Mouse (Mus musculus): ENCODE measurements around the gene Gcn1l1. TPM values are rescaled to one million over a fixed set of nuclear protein-coding genes. Genes with fewer than 3 reads are reported as not detected.

Gene Gcn1l1
- polyA plus RNA-seq, 1 experiment from 2014 or later = 39.6 TPM

DNA sequence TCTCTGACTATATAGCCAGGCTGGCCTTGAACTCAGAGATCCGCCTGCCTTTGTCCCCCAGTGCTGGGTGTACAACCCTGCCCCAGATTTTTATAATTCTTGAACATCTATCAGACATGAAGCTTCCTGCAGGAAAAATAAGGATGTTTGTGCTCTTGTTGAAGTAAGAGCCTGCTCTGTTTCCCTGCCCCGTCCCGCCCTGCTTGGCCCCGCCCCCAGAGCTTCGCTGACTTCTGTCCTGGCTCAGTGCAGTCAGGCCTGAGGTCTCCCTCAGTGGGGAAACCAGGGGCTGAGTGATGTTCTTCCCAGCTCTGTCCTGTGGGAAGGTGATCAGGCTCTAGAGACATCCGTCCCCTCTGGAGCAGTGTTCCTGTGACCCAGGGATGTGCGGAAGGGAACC, 57.6 kb downstream of the Gcn1l1 start:
- DNase-seq (ENCODE audit: low spot score) = no peak
- no peak overlapping the region for H3K9ac ChIP-seq (ENCODE audit: low read length)
- H3K27ac ChIP-seq (replicated peaks; ENCODE audit: low read depth, low read length) = no peak overlapping the region
- H3K27me3 ChIP-seq (ENCODE audit: control insufficient read depth, insufficient read depth, low read length) = no peaks in the 10 kb centered on the region
- WGBS = 90% methylated on average over 7 of the region's 7 CpGs
- no peak overlapping the region for H3K4me2 ChIP-seq (ENCODE audit: low read depth, severe bottlenecking)
- H3K9me3 ChIP-seq (ENCODE audit: control insufficient read depth, low read length) = no peaks in the 10 kb centered on the region
- H3K4me3 ChIP-seq (ENCODE audit: low read depth, low read length) = no peak overlapping the region
- peaks cover 20% of the 10 kb centered on the region for H3K36me3 ChIP-seq (ENCODE audit: control insufficient read depth, insufficient read depth, low read length)
- H3K4me1 ChIP-seq (ENCODE audit: control insufficient read depth, insufficient read depth, low read length) = no peaks in the 10 kb centered on the region
- no peak for ATAC-seq (ENCODE audit: insufficient number of reproducible peaks, low FRiP score, low TSS enrichment, low read depth)

DNA sequence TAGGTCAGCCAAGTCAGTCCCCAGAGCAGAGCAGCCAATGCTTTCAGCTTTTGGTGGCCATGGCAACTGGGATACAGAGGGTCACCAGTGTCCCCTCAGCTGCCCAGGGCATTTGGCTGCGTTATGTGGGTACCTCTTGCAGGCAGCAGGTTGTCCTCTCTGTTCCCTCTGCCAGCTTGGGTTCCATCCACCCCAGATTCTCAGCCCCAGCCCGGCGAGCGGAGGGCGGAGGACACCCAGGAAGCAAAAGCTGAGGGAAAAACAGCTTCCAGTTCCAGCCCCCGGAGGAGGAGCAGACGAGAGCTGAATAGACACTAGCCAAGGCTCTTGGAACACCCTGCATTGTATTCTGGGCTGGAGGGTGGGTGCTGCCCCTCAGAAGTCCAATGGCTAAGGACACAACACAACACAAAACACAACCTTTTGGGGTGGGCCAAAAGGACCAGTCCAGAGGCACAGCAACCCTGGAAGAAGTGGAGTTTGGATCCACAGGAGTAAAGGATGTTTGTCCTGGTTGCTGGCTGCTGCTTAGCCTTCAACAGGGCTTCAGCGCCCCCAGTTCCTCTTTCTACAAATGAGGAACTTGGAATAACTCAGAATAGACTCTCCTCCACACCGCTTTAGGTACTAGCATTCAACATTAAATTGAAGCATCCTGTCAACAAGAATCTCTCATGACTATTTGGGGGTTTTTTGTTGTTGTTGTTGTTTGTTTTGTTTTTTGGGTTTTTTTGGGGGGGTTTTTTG, 58.8 kb downstream of the Gcn1l1 start:
- Histone ChIP-seq H3K27me3 (ENCODE audit: control insufficient read depth, insufficient read depth, low read length) (no peaks in the 10 kb centered on the region), H3K4me2 (ENCODE audit: low read depth, severe bottlenecking) (no peak overlapping the region), H3K4me1 (ENCODE audit: control insufficient read depth, insufficient read depth, low read length) (no peaks in the 10 kb centered on the region), H3K36me3 (ENCODE audit: control insufficient read depth, insufficient read depth, low read length) (peaks cover 14% of the 10 kb centered on the region), H3K4me3 (ENCODE audit: low read depth, low read length) (no peak overlapping the region), H3K9me3 (ENCODE audit: control insufficient read depth, low read length) (no peaks in the 10 kb centered on the region), H3K9ac (ENCODE audit: low read length) (no peak overlapping the region), H3K27ac (replicated peaks; ENCODE audit: low read depth, low read length) (no peak overlapping the region)
- DNase-seq (ENCODE audit: low spot score) (no peak), ATAC-seq (ENCODE audit: insufficient number of reproducible peaks, low FRiP score, low TSS enrichment, low read depth) (no peak)
- WGBS = 86% methylated on average over 9 of the region's 9 CpGs

DNA sequence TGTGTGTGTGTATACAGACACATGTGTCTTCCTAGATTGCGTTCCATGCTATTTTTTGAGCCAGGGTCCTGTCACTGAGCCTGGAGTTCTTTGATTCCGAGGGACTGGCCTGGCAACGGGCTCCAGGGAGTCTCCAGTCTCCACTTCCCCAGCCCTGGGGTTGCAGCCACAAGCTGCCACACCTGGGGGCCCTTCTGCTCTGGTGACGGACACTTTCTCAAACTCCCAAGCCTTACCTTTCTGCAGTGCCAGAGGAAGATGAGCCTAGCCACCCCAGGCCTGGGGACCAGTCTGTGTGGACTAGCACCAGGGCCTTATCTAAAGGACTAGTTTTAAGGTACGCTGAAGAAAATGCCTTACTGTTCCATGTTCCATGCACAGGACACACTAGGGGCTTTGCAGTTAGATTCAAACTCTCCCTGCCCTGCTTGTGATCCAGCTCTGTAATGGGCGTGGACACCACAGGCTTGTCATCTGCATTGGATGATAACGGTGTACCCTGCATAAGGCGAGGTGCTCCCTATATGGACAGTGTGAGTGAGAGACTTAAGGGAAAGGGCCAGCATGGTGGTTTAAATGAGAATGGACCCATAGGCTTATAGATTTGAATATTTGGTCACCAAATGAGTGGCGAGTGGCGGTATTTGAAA, 61.3 kb downstream of the Gcn1l1 start:
- Histone ChIP-seq H3K4me1 (ENCODE audit: control insufficient read depth, insufficient read depth, low read length) (peaks cover 2% of the 10 kb centered on the region; the same call in 1 of the 2 replicates), H3K27me3 (ENCODE audit: control insufficient read depth, insufficient read depth, low read length) (no peaks in the 10 kb centered on the region), H3K9me3 (ENCODE audit: control insufficient read depth, low read length) (no peaks in the 10 kb centered on the region), H3K9ac (ENCODE audit: low read length) (no peak overlapping the region; the same call in 1 of the 2 replicates), H3K36me3 (ENCODE audit: control insufficient read depth, insufficient read depth, low read length) (peaks cover 2% of the 10 kb centered on the region; the same call in 1 of the 2 replicates), H3K27ac (replicated peaks; ENCODE audit: low read depth, low read length) (no peak overlapping the region), H3K4me2 (ENCODE audit: low read depth, severe bottlenecking) (no peak overlapping the region), H3K4me3 (ENCODE audit: low read depth, low read length) (no peak overlapping the region)
- no peak for ATAC-seq (ENCODE audit: insufficient number of reproducible peaks, low FRiP score, low TSS enrichment, low read depth)
- WGBS = 86% methylated on average over 10 of the region's 10 CpGs
- no peak for DNase-seq (ENCODE audit: low spot score)

DNA sequence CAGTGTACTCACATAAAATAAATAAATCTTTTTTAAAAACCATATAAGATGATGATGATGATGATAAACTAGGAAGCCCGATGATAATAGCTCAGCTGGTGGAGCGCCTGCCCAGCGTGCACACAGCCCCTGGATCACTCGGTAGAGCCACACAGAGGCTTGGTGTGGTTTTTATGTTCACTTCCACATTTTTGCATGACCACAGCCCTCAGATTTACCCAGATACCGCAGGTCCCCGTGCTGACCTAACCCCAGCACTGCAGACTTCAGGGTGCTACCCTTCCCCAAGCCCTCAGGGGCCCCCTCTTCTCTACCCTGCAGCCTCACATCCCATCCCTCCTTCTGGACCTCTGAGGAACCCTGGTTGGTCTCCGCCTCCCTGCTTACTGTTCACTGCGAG, 63.0 kb downstream of the Gcn1l1 start:
- Histone ChIP-seq H3K9ac (ENCODE audit: low read length) (no peak overlapping the region), H3K27ac (replicated peaks; ENCODE audit: low read depth, low read length) (no peak overlapping the region), H3K36me3 (ENCODE audit: control insufficient read depth, insufficient read depth, low read length) (no peaks in the 10 kb centered on the region; the same call in 1 of the 2 replicates), H3K4me2 (ENCODE audit: low read depth, severe bottlenecking) (no peak overlapping the region), H3K27me3 (ENCODE audit: control insufficient read depth, insufficient read depth, low read length) (no peaks in the 10 kb centered on the region), H3K9me3 (ENCODE audit: control insufficient read depth, low read length) (no peaks in the 10 kb centered on the region), H3K4me1 (ENCODE audit: control insufficient read depth, insufficient read depth, low read length) (peaks cover 10% of the 10 kb centered on the region), H3K4me3 (ENCODE audit: low read depth, low read length) (no peak overlapping the region)
- 72% methylated on average over 8 of the region's 8 CpGs for WGBS
- ATAC-seq (ENCODE audit: insufficient number of reproducible peaks, low FRiP score, low TSS enrichment, low read depth) (no peak), DNase-seq (ENCODE audit: low spot score) (no peak)

DNA sequence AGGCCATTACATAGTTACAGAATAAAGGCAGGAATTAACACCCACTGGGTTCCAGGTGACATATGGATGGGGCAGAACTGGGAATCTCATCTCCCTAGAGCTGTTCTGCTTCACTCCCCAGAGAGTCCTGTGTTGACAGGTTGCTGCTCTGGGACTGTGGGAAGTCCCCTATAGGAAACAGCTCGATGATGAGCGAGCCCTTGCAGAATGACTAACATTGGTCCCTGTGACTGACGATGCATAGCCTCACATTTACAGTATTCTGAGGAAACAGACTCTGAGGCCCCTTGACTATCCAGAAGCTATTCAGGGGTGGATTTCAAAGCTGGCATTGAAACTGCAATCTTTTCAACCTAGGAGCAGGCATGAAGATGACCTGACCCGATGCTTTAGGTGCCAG, 64.6 kb downstream of the Gcn1l1 start:
- H3K9me3 ChIP-seq (ENCODE audit: control insufficient read depth, low read length) = no peaks in the 10 kb centered on the region
- H3K27ac ChIP-seq (replicated peaks; ENCODE audit: low read depth, low read length) = no peak overlapping the region
- H3K27me3 ChIP-seq (ENCODE audit: control insufficient read depth, insufficient read depth, low read length) = no peaks in the 10 kb centered on the region
- WGBS = 86% methylated on average over 4 of the region's 4 CpGs
- no peak overlapping the region for H3K4me2 ChIP-seq (ENCODE audit: low read depth, severe bottlenecking)
- no peaks in the 10 kb centered on the region; the same call in 1 of the 2 replicates for H3K36me3 ChIP-seq (ENCODE audit: control insufficient read depth, insufficient read depth, low read length)
- DNase-seq (ENCODE audit: low spot score) (no peak), ATAC-seq (ENCODE audit: insufficient number of reproducible peaks, low FRiP score, low TSS enrichment, low read depth) (no peak)
- H3K9ac ChIP-seq (ENCODE audit: low read length) = no peak overlapping the region
- no peak overlapping the region for H3K4me3 ChIP-seq (ENCODE audit: low read depth, low read length)
- peaks cover 12% of the 10 kb centered on the region for H3K4me1 ChIP-seq (ENCODE audit: control insufficient read depth, insufficient read depth, low read length)

DNA sequence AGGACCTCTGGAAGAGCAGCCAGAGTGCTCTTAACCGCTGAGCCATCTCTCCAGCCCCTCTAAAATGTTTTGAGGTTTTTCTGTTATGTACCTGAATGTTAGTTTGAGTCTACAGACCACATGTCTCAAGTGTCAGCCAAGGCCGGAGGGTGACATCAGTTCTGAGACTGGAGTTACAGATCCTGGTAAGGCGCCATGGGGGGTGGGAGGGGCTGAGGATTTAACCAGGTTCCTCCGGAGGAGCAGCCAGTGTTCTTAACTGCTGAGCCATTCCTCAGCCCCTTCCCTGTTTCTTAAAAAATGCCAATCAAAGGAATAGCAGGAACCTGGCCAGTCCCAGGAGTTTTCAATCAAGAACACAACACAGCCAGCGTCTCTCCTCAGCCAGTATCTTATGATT, 65.2 kb downstream of the Gcn1l1 start:
- Histone ChIP-seq H3K4me3 (ENCODE audit: low read depth, low read length) (no peak overlapping the region), H3K27ac (replicated peaks; ENCODE audit: low read depth, low read length) (no peak overlapping the region), H3K27me3 (ENCODE audit: control insufficient read depth, insufficient read depth, low read length) (no peaks in the 10 kb centered on the region), H3K9me3 (ENCODE audit: control insufficient read depth, low read length) (no peaks in the 10 kb centered on the region), H3K9ac (ENCODE audit: low read length) (no peak overlapping the region), H3K4me1 (ENCODE audit: control insufficient read depth, insufficient read depth, low read length) (peaks cover 12% of the 10 kb centered on the region), H3K4me2 (ENCODE audit: low read depth, severe bottlenecking) (no peak overlapping the region), H3K36me3 (ENCODE audit: control insufficient read depth, insufficient read depth, low read length) (no peaks in the 10 kb centered on the region; the same call in none of the 2 replicates)
- no peak for DNase-seq (ENCODE audit: low spot score)
- 43% methylated on average over 5 of the region's 5 CpGs for WGBS
- no peak for ATAC-seq (ENCODE audit: insufficient number of reproducible peaks, low FRiP score, low TSS enrichment, low read depth)

DNA sequence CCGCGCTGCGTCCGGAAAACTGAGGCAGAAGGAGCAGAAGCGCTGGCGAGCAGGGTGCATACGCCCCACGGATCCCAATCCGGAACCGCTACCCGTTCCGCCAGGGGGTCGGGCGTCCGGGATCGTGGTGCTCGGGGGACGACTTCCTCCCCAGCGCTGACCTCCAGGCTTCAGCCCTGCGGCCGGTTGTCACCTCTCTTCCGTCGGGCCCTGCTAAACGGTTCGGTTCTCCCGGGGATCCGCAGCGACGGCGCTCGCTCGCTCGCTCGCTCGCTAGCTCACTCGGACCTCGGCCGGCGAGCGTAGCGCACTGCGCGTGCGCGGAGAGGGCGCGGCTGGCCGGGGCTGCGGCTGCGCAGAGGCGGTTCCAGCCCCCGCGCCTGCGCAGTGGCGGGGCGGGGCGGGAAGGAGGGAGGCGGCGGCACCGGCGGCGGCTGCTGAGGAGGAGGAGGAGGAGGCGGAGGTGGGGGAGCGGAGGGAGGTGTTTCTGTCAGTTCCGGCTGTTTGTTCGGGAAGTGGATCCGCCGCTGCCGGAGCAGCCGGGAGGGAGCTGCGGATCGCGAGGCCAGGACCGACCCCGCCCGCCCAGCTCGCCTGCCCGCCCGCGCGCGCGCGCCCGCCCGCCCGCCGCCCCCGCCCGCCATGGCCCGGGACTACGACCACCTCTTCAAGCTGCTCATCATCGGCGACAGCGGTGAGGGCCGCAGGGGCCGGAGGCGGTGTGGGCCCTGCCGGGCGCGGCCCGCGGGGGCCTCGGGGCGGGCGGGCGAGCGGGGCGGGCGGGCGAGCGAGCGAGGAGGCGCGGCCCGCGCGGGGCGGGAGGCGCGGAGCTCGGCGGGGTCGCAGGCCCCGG, 66.7 kb downstream of the Gcn1l1 start, which contains the start of gene Rab35:
TSS of gene Rab35 (plus strand) at position 404 of the 853 bp plus-strand sequence.
- H3K4me3 ChIP-seq (ENCODE audit: low read depth, low read length) = peak within 1 kb of the TSS; percentile 64
- under 1% methylated on average over 61 of the region's 125 CpGs for WGBS
- peaks cover 12% of the 10 kb centered on the region for H3K4me1 ChIP-seq (ENCODE audit: control insufficient read depth, insufficient read depth, low read length)
- no peaks in the 10 kb centered on the region for H3K27me3 ChIP-seq (ENCODE audit: control insufficient read depth, insufficient read depth, low read length)
- peak; percentile 93 for DNase-seq (ENCODE audit: low spot score)
- peak within 1 kb of the TSS; percentile 87 for H3K9ac ChIP-seq (ENCODE audit: low read length)
- no peaks in the 10 kb centered on the region for H3K9me3 ChIP-seq (ENCODE audit: control insufficient read depth, low read length)
- H3K27ac ChIP-seq (replicated peaks; ENCODE audit: low read depth, low read length) = peak within 1 kb of the TSS; percentile 72
- H3K4me2 ChIP-seq (ENCODE audit: low read depth, severe bottlenecking) = peak within 1 kb of the TSS; percentile 76
- peak; percentile 88 for ATAC-seq (ENCODE audit: insufficient number of reproducible peaks, low FRiP score, low TSS enrichment, low read depth)
- no peaks in the 10 kb centered on the region; the same call in none of the 2 replicates for H3K36me3 ChIP-seq (ENCODE audit: control insufficient read depth, insufficient read depth, low read length)

DNA sequence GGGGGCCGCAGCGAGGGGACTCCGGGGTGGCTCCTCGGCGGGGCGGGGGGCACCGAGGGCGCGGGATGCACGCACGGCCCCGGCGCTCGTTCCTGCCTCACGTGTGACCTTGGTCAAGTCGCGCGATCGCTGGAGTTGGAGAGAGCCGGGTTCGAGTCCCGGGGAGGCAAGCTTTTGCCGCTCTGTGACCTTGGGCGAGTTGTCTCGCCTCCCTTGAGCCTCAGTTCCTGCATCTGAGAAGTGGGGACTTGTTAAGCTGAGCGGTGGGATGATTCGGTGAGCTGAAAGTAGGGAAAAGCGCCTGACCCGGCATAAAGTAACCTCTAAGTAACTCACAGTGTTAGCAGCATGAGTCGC, 67.3 kb downstream of the Gcn1l1 start:
- peak overlapping the region; percentile 72 for H3K27ac ChIP-seq (replicated peaks; ENCODE audit: low read depth, low read length)
- no peaks in the 10 kb centered on the region; the same call in none of the 2 replicates for H3K36me3 ChIP-seq (ENCODE audit: control insufficient read depth, insufficient read depth, low read length)
- WGBS = under 1% methylated on average over 26 of the region's 30 CpGs
- H3K4me1 ChIP-seq (ENCODE audit: control insufficient read depth, insufficient read depth, low read length) = peaks cover 12% of the 10 kb centered on the region
- H3K9ac ChIP-seq (ENCODE audit: low read length) = peak overlapping the region; percentile 87
- DNase-seq (ENCODE audit: low spot score) (peak; percentile 61), ATAC-seq (ENCODE audit: insufficient number of reproducible peaks, low FRiP score, low TSS enrichment, low read depth) (peak; percentile 1; the same call in 1 of the 2 replicates)
- peak overlapping the region; percentile 76 for H3K4me2 ChIP-seq (ENCODE audit: low read depth, severe bottlenecking)
- H3K9me3 ChIP-seq (ENCODE audit: control insufficient read depth, low read length) = no peaks in the 10 kb centered on the region
- H3K27me3 ChIP-seq (ENCODE audit: control insufficient read depth, insufficient read depth, low read length) = no peaks in the 10 kb centered on the region
- H3K4me3 ChIP-seq (ENCODE audit: low read depth, low read length) = peak overlapping the region; percentile 64
